Mouse (Mus musculus) CD4-positive naive resting alpha-beta T cell, adult 57 days (primary cell): ENCODE measurements around the gene Bex1. TPM values are rescaled to one million over a fixed set of nuclear protein-coding genes. Genes with fewer than 3 reads are reported as not detected.

Experiments used
- total RNA-seq: library from RNA; stranded (reverse); gene quantifications from one replicate; pipeline ENCODE4 v1.2.4, GENCODE M21; 2023

Gene Bex1
- total RNA-seq = 3.6 TPM

GRCm38 (mm10) chrX:136214729-136215677 lies at the start of gene Bex1, which contains the start of gene Tceal7:
Bex1 (minus strand) TSS chrX:136215513.
Tceal7 (plus strand) TSS chrX:136214779.

GRCm38 (mm10) chrX:136244574-136245229 lies 29.4 kb upstream of the Bex1 start, which contains the start of gene Tceal9:
Tceal9 (plus strand) TSS chrX:136245079.

GRCm38 (mm10) chrX:136203664-136204066 lies 11.6 kb downstream of the Bex1 start, which contains the start of gene Tceal5:
Tceal5 (minus strand) TSS chrX:136203876.

GRCm38 (mm10) chrX:136172118-136172551 lies 43.2 kb downstream of the Bex1 start, which contains the start of gene Tceal8:
Tceal8 (minus strand) TSS chrX:136172342.

Other genes starting within 250 kb of the Bex1 start
- 3.6 TPM for gene Arxes2, start 221.7 kb downstream of the Bex1 start, total RNA-seq
- 0.50 TPM for gene Arxes1, start 182.1 kb downstream of the Bex1 start, total RNA-seq
- 2.7 TPM for gene Bex2, start 147.3 kb downstream of the Bex1 start, total RNA-seq
- not detected for gene Nxf3, start 130.3 kb downstream of the Bex1 start, total RNA-seq
- not detected for gene Bex4, start 76.5 kb downstream of the Bex1 start, total RNA-seq
- 1.6 TPM for gene Tceal8, start 43.2 kb downstream of the Bex1 start, total RNA-seq
- not detected for gene Tceal5, start 11.6 kb downstream of the Bex1 start, total RNA-seq
- not detected for gene Tceal7, start 734 bp downstream of the Bex1 start, total RNA-seq
- gene Tceal9, start 29.6 kb upstream of the Bex1 start, total RNA-seq = 42.6 TPM
- 94.9 TPM for gene Bex3, start 54.7 kb upstream of the Bex1 start, total RNA-seq